Mouse (Mus musculus): ENCODE results near the gene Aebp2.

Gene Aebp2

DNA sequence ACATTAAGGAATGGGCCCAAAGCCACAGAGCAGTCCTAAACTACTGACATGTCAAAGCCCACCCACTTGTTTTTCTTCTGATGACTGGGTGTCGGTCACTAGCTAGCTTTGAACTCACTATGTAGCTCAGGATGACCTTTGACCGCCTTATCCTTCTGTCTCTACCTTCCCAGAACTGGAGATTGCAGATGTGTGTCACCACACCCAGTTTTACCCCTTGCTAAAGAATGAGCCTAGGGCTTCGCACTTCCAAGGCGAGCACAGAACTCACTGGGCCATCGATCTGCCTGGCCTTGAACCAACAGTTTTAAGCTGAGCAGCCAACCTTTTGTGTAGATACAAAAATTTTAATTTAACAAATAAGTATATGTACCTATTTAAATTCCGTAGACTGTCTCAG is 13.8 kb upstream of the Aebp2 start:
- no peak for DNase-seq

DNA sequence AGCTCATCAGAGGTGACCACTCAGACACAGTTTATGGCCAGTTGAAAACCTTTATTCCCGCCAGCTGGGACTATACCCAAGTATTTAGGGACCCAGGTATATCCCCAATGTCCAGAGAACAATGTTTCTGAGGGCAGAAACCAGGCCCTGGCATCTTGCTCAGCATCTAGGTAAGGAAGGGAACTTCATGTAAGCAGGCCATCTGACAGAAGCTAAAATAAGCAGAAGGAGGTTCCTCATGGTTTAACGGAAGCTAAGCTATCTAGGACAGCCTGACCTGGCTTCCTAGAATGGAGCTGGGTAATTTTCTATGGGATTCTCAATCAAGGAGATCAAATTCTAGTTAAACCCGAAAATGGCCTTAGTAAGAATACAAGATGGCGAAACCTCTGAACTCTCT is 12.9 kb upstream of the Aebp2 start:
- DNase-seq, result no peak

DNA sequence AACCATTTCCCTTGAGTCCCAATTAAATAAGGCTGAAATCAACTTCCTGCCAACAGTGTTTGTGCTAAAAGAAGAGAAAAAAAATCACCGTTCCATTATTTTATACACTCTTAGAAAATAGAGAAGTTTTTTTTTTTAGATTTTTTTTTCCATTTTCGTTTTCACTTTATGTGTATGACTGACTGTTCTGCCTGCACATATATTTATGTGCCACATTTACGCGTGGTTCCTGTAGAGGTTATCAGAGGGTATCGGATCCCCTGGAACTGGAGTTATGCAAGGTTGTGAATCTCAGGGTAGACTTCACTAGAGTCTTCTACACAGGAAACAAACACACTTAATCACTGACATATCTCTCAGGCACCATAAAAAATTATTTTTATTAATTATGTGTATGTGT is 12.3 kb upstream of the Aebp2 start:
- DNase-seq, result no peak

DNA sequence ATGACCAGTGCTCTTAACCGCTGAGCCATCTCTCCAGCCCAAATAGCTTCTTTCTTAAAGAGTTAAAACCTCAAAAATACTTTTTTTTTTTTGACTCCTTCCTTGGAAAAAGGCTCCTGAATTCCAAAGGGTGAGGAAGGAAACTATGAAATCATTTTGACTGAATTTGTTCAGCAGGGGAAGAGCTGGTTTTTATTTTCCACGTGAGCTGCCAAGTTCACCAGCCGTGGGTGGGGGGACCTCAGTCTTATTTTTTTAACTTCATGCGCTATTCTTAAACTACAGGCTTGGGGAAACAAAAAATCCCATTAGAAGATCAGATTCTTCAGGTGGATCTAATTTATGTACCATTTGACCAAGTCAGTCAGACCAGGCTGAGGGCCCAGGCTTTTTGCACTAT is 11.2 kb upstream of the Aebp2 start:
- DNase-seq, result no peak

GRCm38 (mm10) chr6:140611893-140612473 is 10.5 kb upstream of the Aebp2 start:
- DNase-seq, result no peak

DNA sequence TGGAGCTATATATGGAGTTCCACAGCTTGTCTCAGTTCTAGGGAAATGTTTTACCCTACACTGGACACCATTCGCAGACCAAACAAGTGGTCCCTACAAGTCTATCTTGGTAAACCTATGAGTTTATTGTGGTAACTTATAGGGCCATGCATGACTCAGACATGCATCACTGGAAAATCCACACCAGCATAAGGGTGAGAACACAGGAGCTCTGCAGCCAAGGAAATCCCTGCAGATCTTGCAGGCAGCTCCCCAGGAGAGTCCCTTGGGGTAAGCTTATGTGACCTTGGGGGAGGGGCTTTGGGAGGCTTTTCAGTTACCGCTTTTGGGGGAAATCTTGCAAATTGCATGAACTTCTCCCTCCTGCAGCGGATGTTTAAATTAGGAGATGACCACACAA is 8.6 kb upstream of the Aebp2 start:
- DNase-seq, result no peak

- DNase-seq, result no peak
These were observed 7.8 kb upstream of the Aebp2 start for GRCm38 (mm10) chr6:140614711-140615110.

GRCm38 (mm10) chr6:140620531-140621349 is 1.7 kb upstream of the Aebp2 start:
- DNase-seq, result no peak

DNA sequence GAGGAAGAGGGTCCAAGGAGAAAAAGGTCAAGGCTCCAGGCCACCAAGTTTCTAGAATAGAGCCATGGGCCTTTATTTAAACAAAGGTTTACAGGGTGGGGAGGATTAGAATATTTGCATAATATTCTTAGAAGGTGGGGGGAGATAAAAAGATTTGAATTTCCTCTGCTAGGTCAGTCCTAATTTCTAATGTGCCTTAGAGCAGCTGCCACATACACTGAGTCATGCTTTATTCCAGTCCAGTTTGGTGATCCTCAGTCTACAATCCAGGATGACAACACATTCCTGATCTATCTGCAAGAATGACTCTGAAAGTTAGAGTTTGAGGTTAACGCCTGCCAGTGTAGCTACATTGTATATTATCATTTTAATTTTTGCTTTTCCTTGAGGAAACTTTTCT is 841 bp upstream of the Aebp2 start:
- DNase-seq, result no peak

- DNase-seq, result peak; percentile 87 to 89
These were observed 998 bp downstream of the Aebp2 start for GRCm38 (mm10) chr6:140623226-140624095.

DNA sequence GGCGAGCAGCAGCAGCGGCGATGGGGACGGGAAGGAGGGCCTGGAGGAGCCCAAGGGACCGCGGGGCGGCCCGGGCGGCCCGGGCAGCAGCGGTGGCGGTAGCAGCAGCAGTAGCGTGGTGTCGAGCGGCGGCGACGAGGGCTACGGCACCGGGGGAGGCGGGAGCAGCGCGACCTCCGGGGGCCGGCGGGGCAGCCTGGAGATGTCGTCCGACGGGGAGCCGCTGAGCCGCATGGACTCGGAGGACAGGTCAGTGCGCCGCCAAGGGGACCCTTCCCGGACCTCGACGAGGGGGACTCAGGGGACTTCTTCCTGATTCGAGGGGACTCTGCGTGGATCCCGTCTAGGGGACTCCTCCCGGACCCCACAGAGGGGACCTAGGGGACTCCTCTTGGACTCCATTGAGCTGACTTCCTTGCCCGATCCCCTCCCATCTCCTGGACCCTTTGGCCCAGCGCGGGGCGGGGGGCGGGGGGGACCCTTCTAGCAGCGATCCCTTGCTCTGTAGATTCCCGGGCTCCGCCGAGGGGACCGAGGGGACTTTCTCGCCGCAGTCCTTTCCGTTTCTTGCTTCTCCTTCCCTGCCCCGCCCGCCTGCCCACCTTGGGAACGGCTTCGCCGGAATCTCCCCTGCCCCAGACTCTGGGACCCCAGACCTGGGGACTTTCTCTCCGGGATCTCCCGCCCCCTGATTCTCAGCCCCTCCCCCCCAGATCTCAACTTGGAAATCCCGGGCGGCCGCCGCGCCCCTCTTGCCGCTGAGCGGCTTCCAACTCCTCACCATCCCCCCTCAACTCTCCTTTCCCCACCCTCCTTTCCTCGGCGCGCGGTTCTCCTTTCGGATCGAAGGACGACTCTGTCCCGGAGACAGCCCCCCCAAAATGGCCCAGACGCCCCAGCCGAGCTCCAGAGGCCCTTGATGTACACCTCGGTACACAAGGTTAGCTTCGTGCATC is 1.9 kb downstream of the Aebp2 start:
- peak; percentile 49 to 55 for DNase-seq

GRCm38 (mm10) chr6:140629176-140629859 is 6.9 kb downstream of the Aebp2 start:
- no peak for DNase-seq

GRCm38 (mm10) chr6:140630306-140630705 is 7.8 kb downstream of the Aebp2 start:
- peak in 1 of 2 experiments; percentile 43 for DNase-seq

GRCm38 (mm10) chr6:140633616-140634015 is 11.2 kb downstream of the Aebp2 start:
- no peak for DNase-seq

- DNase-seq, result no peak
These were observed 13.8 kb downstream of the Aebp2 start for GRCm38 (mm10) chr6:140636290-140636689.

GRCm38 (mm10) chr6:140642010-140642409 is 19.5 kb downstream of the Aebp2 start:
- no peak for DNase-seq

GRCm38 (mm10) chr6:140642655-140643054 is 20.2 kb downstream of the Aebp2 start:
- no peak for DNase-seq

DNA sequence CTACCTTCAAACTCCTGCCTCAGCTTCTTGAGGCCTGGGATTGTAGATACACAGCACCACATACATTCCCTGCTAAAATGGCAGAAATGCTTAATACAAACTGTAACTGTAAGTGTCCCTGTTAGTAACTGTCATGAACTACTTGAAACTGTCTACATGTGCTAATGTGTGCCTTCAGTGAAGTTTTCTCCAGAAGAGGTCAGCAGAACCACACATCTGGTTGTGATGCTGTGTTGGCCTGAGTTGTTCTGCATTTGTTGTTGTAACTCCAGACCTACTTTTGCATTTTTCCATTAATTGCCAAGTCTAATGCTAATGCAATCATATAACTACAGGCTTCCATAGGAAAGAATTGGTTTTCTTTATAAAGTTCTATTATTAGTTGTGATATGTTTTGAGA is 23.5 kb downstream of the Aebp2 start:
- DNase-seq, result no peak

DNA sequence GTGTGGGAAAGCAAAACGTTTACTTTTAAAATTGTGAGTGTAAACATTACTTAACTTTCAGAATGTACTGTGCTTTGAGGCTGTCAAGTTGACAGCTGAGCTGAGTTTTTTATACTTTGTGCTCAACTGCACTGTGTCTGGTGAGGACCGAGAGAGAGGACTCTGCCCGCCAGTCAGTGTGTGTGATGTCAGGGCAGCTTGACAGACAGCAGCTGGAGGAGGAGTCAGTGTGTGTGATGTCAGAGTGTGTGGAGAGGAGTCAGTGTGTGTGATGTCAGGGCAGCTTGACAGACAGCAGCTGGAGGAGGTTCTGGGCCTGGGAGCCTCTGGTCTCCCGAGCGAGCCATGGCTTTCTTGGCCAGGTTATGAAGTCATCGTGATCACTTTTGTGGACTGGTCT is 24.4 kb downstream of the Aebp2 start:
- DNase-seq, result no peak

DNA sequence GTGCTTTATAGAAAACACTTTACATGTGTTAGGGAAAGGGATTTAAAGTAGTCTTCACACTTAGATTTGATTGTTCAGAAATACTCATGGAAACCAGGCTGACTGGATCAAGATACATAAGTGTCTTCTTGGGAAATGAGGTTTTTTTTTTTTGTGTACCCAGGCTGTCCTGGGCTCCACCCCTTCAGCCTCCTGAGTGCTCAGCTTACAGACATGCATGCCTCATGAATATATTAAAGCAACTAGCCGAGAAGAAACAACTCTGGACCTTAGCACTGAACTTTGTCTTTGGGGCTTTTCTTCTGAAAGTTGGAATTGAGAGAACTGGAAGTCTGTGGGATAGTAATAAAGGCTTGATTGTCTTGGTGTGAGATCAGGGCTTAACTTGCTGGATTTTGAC is 27.3 kb downstream of the Aebp2 start:
- DNase-seq, result no peak

- DNase-seq, result no peak
These were observed 29.5 kb downstream of the Aebp2 start for GRCm38 (mm10) chr6:140651923-140652322.

DNA sequence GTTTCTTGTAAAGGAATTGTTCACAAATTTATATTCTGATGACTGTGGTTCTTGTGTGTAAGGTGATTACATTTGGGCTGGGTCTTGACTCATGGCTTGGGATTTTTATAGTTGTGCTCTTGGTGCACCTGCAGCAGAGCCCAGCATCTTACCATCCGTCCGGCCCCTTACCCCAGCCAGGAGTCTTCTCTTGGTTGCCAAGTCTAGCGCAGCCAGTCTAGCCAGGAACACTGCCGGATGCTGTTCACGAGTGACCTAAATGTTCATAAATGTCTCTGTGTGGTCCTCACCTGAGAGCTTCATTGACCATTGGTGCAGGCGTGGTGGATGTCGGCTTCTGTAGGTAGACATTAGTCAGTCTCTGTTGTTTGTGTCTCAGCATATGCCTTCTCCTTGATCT is 33.0 kb downstream of the Aebp2 start:
- no peak for DNase-seq

All from thymus, adult 18-20 months (tissue).